Mouse (Mus musculus) testis, adult 2 months (tissue): Measurements from ENCODE around the gene Dyrk2. TPM values are rescaled to one million over a fixed set of nuclear protein-coding genes. Genes with fewer than 3 reads are reported as not detected.

Experiments used
- H3K27ac ChIP-seq: fragments of 200-500 bp; 2 replicates; pipeline ENCODE4 v1.5.1; 2012; ENCODE audit warnings: low read depth, low read length; ENCODE audit not compliant: control insufficient read depth, insufficient read depth
- H3K27me3 ChIP-seq: fragments of 200-500 bp; 2 replicates; pipeline ENCODE4 v1.6.1; 2012; ENCODE audit warnings: mild to moderate bottlenecking, low read length, moderate library complexity; ENCODE audit not compliant: control insufficient read depth, insufficient read depth
- H3K36me3 ChIP-seq: fragments of 200-500 bp; 2 replicates; pipeline ENCODE4 v1.6.1; 2012; ENCODE audit warnings: mild to moderate bottlenecking, low read length; ENCODE audit not compliant: control insufficient read depth, insufficient read depth
- H3K4me1 ChIP-seq: fragments of 200-500 bp; 2 replicates; pipeline ENCODE4 v1.6.1; 2012; ENCODE audit warnings: low read length; ENCODE audit not compliant: control insufficient read depth, insufficient read depth
- H3K4me3 ChIP-seq: fragments of 200-500 bp; 2 replicates; pipeline ENCODE4 v1.5.1; 2012; ENCODE audit warnings: low read depth, mild to moderate bottlenecking, low read length, moderate library complexity, mixed read lengths; ENCODE audit not compliant: control insufficient read depth
- CTCF ChIP-seq: fragments of 200-500 bp; IDR thresholded peaks from 2 replicates; pipeline ENCODE4 v1.5.1; 2012; ENCODE audit warnings: low read depth, mild to moderate bottlenecking, inconsistent platforms, low read length, moderate library complexity; ENCODE audit not compliant: control insufficient read depth, insufficient read depth, insufficient replicate concordance
- POLR2A ChIP-seq: fragments of 200-500 bp; IDR thresholded peaks from 2 replicates; pipeline ENCODE4 v1.6.1; 2012; ENCODE audit warnings: low read depth, mild to moderate bottlenecking, inconsistent platforms, low read length, moderate library complexity; ENCODE audit not compliant: control insufficient read depth
- polyA plus RNA-seq: library from polyadenylated mRNA; depleted of rRNA; stranded (reverse); fragments of >200 nt; gene quantifications from 2 replicates; pipeline ENCODE4 v1.2.3, GENCODE M21; 2012; rRNA removed

Dyrk2 gene
- 18.8 and 21.6 TPM in 2 replicates for polyA plus RNA-seq

GRCm38 (mm10) chr10:118870201-118870980 is at the start of gene Dyrk2:
Gene Dyrk2, minus strand, starts transcription at chr10:118870209.
- H3K4me3 ChIP-seq: peak within 1 kb of the TSS; percentile 54
- H3K27ac ChIP-seq: no peak within 1 kb of the TSS
- H3K36me3 ChIP-seq: no peaks in the 10 kb centered on the region
- peaks cover 7% of the 10 kb centered on the region for H3K4me1 ChIP-seq
- H3K27me3 ChIP-seq: no peaks in the 10 kb centered on the region
- TF ChIP-seq POLR2A (no peak), CTCF (no peak)

GRCm38 (mm10) chr10:118902625-118903024 is 32.6 kb upstream of the Dyrk2 start:
- TF ChIP-seq POLR2A: no peak
- no peak for TF ChIP-seq CTCF

GRCm38 (mm10) chr10:118893645-118894044 is 23.6 kb upstream of the Dyrk2 start:
- no peaks in the 10 kb centered on the region for H3K36me3 ChIP-seq
- no peak for TF ChIP-seq POLR2A
- TF ChIP-seq CTCF: no peak
- H3K4me3 ChIP-seq: no peak overlapping the region
- H3K27me3 ChIP-seq: no peaks in the 10 kb centered on the region
- no peak overlapping the region for H3K27ac ChIP-seq
- H3K4me1 ChIP-seq: no peaks in the 10 kb centered on the region

More at GRCm38 (mm10) chr10:118902625-118903024, 32.6 kb upstream of the Dyrk2 start:
- Histone ChIP-seq H3K4me1 (no peaks in the 10 kb centered on the region), H3K27ac (no peak overlapping the region), H3K4me3 (no peak overlapping the region), H3K36me3 (no peaks in the 10 kb centered on the region), H3K27me3 (no peaks in the 10 kb centered on the region)

- H3K4me1 ChIP-seq: peaks cover 5% of the 10 kb centered on the region
- H3K27me3 ChIP-seq: no peaks in the 10 kb centered on the region
- no peak overlapping the region for H3K27ac ChIP-seq
- peak overlapping the region; percentile 84 for H3K4me3 ChIP-seq
- TF ChIP-seq POLR2A (no peak), CTCF (no peak)
- H3K36me3 ChIP-seq: no peaks in the 10 kb centered on the region
Observed at GRCm38 (mm10) chr10:118884126-118884525, 14.1 kb upstream of the Dyrk2 start.

DNA sequence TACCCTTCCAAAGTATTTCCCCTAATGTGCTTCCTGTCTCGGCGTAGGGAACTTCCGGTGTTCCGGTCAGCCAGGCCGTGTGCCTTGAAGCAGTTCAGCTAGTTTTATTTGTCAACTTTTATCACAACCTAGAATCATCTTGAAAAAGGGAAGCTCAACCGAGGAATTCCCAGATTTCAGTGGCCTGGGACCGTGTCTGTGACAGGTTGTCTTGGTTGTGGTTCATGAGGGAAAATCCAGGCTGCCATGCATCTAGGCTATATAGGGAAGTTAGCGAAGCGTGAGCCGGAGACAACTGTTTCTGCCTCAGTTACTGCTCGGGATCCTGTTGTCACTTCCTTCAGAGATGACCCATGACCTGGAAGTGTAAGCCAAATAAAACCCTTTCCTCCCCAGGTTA is 13.3 kb upstream of the Dyrk2 start:
- peak overlapping the region; percentile 84 for H3K4me3 ChIP-seq

GRCm38 (mm10) chr10:118882258-118882885 is 12.4 kb upstream of the Dyrk2 start:
- Histone ChIP-seq H3K27me3 (no peaks in the 10 kb centered on the region), H3K36me3 (no peaks in the 10 kb centered on the region), H3K4me3 (no peak overlapping the region), H3K27ac (no peak overlapping the region), H3K4me1 (peaks cover 5% of the 10 kb centered on the region)
- TF ChIP-seq CTCF: no peak
- no peak for TF ChIP-seq POLR2A

More for the DNA sequence above, 13.3 kb upstream of the Dyrk2 start:
- Histone ChIP-seq H3K4me1 (peaks cover 5% of the 10 kb centered on the region), H3K36me3 (no peaks in the 10 kb centered on the region), H3K27me3 (no peaks in the 10 kb centered on the region), H3K27ac (peak overlapping the region; percentile 39)
- TF ChIP-seq POLR2A (no peak; the same call in 1 of the 2 replicates), CTCF (no peak)

DNA sequence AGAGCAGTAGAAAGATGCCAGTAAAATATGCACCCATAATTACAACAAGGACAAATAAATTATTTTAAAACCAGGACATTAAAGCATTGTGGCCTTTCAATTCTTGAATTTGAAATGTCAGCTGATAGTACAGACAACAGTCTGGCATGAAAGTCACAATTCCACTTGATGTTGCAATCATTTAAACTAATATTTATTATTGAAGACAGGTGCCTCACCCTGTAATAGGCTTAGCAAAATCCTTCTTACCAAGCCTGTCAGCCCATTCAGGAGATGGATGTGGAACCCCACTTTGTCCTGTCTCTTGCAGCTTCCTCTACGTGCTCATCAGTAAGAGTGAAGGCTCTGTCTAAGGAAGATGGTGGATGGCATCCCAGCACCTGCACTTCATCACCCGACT is 10.8 kb upstream of the Dyrk2 start:
- Histone ChIP-seq H3K4me1 (peaks cover 5% of the 10 kb centered on the region), H3K27ac (no peak overlapping the region), H3K4me3 (no peak overlapping the region), H3K36me3 (no peaks in the 10 kb centered on the region), H3K27me3 (no peaks in the 10 kb centered on the region)
- TF ChIP-seq CTCF: no peak
